Mouse (Mus musculus): ENCODE measurements at regions not wholly inside any gene's neighbourhood (a gene's known extent, or its start where the extent isn't known, plus 50 kb on each side); places are given as distances from the start of the nearest gene placed in this dataset.

GRCm38 (mm10) chr10:118596206-118596605, 155.4 kb downstream of the Ifng start:
- 0 out of 2 replicates have a peak, but pooled peaks cover 4% of the 10 kb centered on the region for H3K4me1 ChIP-seq (ENCODE audit: control insufficient read depth, insufficient read depth, low read length)
- H3K4me2 ChIP-seq (ENCODE audit: low read depth, low read length) = no peak overlapping the region
- ATAC-seq (ENCODE audit: low read depth) = no peak
- no peaks in the 10 kb centered on the region for H3K36me3 ChIP-seq (ENCODE audit: control insufficient read depth, insufficient read depth, low read length)
- H3K27ac ChIP-seq (ENCODE audit: low read depth, low read length) = no peak overlapping the region
- H3K9ac ChIP-seq (replicated peaks; ENCODE audit: low read depth, low read length) = no peak overlapping the region
- 67% methylated on average over 8 of the region's 8 CpGs for WGBS
- no peaks in the 10 kb centered on the region for H3K27me3 ChIP-seq (ENCODE audit: control insufficient read depth, insufficient read depth, low read length)
- H3K9me3 ChIP-seq (ENCODE audit: control insufficient read depth, low read length) = no peaks in the 10 kb centered on the region
- H3K4me3 ChIP-seq (ENCODE audit: low read depth, low read length) = no peak overlapping the region

DNA sequence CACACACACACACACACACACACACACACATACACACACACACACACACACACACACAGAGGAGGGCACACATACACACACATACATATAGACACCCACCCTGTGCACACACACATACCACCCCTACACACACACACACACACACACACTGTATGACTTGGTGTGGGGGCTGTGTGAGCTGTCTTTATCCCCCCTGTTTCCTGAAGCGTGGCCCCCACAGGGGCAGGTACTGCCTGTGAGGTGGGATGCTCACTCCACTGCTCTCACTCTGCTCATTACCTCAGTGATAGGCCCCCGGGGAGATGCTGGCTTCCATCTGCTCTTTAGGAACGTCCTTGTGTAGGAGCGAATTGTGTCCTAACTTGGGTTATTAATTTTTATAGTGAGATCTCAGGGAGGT, 157.7 kb downstream of the Ifng start:
- Histone ChIP-seq H3K4me2 (ENCODE audit: low read depth, low read length) (no peak overlapping the region), H3K4me1 (ENCODE audit: control insufficient read depth, insufficient read depth, low read length) (no peaks in the 10 kb centered on the region), H3K27ac (ENCODE audit: low read depth, low read length) (no peak overlapping the region), H3K27me3 (ENCODE audit: control insufficient read depth, insufficient read depth, low read length) (no peaks in the 10 kb centered on the region), H3K9me3 (ENCODE audit: control insufficient read depth, low read length) (no peaks in the 10 kb centered on the region), H3K9ac (replicated peaks; ENCODE audit: low read depth, low read length) (no peak overlapping the region), H3K4me3 (ENCODE audit: low read depth, low read length) (no peak overlapping the region), H3K36me3 (ENCODE audit: control insufficient read depth, insufficient read depth, low read length) (no peaks in the 10 kb centered on the region)
- 40% methylated on average over 4 of the region's 4 CpGs for WGBS
- peak; percentile 81; the same call in 1 of the 2 replicates for ATAC-seq (ENCODE audit: low read depth)

DNA sequence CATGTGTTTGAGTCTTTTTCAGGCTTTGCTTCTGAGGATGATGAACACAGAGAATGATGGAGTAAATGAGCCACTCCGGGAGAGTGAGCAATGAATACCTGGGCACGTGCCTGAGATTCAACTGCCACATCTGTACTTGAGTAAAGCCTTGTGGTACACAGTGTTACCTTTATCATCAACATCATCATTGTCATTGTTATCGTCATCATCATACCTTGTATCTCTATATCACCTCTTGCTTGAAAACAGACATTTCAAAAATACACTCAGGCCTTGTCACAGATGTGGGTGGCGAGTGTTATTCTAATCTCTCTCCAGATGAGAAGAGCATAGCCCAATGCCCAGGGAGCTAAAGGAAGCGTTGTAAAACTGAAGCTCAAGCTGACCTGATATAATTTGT, 158.4 kb downstream of the Ifng start:
- WGBS = 83% methylated on average over 5 of the region's 5 CpGs
- no peak overlapping the region for H3K4me2 ChIP-seq (ENCODE audit: low read depth, low read length)

GRCm38 (mm10) chr10:118599610-118600009, 158.8 kb downstream of the Ifng start:
- no peak overlapping the region for H3K27ac ChIP-seq (ENCODE audit: low read depth, low read length)
- H3K4me2 ChIP-seq (ENCODE audit: low read depth, low read length) = no peak overlapping the region
- WGBS = 92% methylated on average over 4 of the region's 4 CpGs
- no peaks in the 10 kb centered on the region for H3K27me3 ChIP-seq (ENCODE audit: control insufficient read depth, insufficient read depth, low read length)
- no peak overlapping the region for H3K4me3 ChIP-seq (ENCODE audit: low read depth, low read length)
- no peak overlapping the region for H3K9ac ChIP-seq (replicated peaks; ENCODE audit: low read depth, low read length)
- no peaks in the 10 kb centered on the region for H3K36me3 ChIP-seq (ENCODE audit: control insufficient read depth, insufficient read depth, low read length)
- no peaks in the 10 kb centered on the region for H3K9me3 ChIP-seq (ENCODE audit: control insufficient read depth, low read length)
- no peak for ATAC-seq (ENCODE audit: low read depth)
- no peaks in the 10 kb centered on the region for H3K4me1 ChIP-seq (ENCODE audit: control insufficient read depth, insufficient read depth, low read length)

More for the DNA sequence above, 158.4 kb downstream of the Ifng start:
- Histone ChIP-seq H3K27ac (ENCODE audit: low read depth, low read length) (no peak overlapping the region), H3K9ac (replicated peaks; ENCODE audit: low read depth, low read length) (no peak overlapping the region), H3K4me1 (ENCODE audit: control insufficient read depth, insufficient read depth, low read length) (no peaks in the 10 kb centered on the region), H3K36me3 (ENCODE audit: control insufficient read depth, insufficient read depth, low read length) (no peaks in the 10 kb centered on the region), H3K27me3 (ENCODE audit: control insufficient read depth, insufficient read depth, low read length) (no peaks in the 10 kb centered on the region), H3K4me3 (ENCODE audit: low read depth, low read length) (no peak overlapping the region), H3K9me3 (ENCODE audit: control insufficient read depth, low read length) (no peaks in the 10 kb centered on the region)
- no peak for ATAC-seq (ENCODE audit: low read depth)

- no peak for ATAC-seq (ENCODE audit: low read depth)
- no peaks in the 10 kb centered on the region for H3K27me3 ChIP-seq (ENCODE audit: control insufficient read depth, insufficient read depth, low read length)
- no peak overlapping the region for H3K27ac ChIP-seq (ENCODE audit: low read depth, low read length)
- H3K4me1 ChIP-seq (ENCODE audit: control insufficient read depth, insufficient read depth, low read length) = no peaks in the 10 kb centered on the region
- 75% methylated on average over 4 of the region's 4 CpGs for WGBS
- no peak overlapping the region for H3K9ac ChIP-seq (replicated peaks; ENCODE audit: low read depth, low read length)
- H3K4me3 ChIP-seq (ENCODE audit: low read depth, low read length) = no peak overlapping the region
- no peak overlapping the region for H3K4me2 ChIP-seq (ENCODE audit: low read depth, low read length)
- no peaks in the 10 kb centered on the region for H3K36me3 ChIP-seq (ENCODE audit: control insufficient read depth, insufficient read depth, low read length)
- H3K9me3 ChIP-seq (ENCODE audit: control insufficient read depth, low read length) = no peaks in the 10 kb centered on the region
These were observed 162.1 kb downstream of the Ifng start for GRCm38 (mm10) chr10:118602922-118603321.

GRCm38 (mm10) chr10:118603857-118604414, 163.1 kb downstream of the Ifng start:
- no peak for ATAC-seq (ENCODE audit: low read depth)
- H3K27me3 ChIP-seq (ENCODE audit: control insufficient read depth, insufficient read depth, low read length) = no peaks in the 10 kb centered on the region
- no peaks in the 10 kb centered on the region for H3K4me1 ChIP-seq (ENCODE audit: control insufficient read depth, insufficient read depth, low read length)
- H3K9me3 ChIP-seq (ENCODE audit: control insufficient read depth, low read length) = no peaks in the 10 kb centered on the region
- H3K27ac ChIP-seq (ENCODE audit: low read depth, low read length) = no peak overlapping the region
- 86% methylated on average over 13 of the region's 13 CpGs for WGBS
- H3K4me2 ChIP-seq (ENCODE audit: low read depth, low read length) = no peak overlapping the region
- no peaks in the 10 kb centered on the region for H3K36me3 ChIP-seq (ENCODE audit: control insufficient read depth, insufficient read depth, low read length)
- no peak overlapping the region for H3K4me3 ChIP-seq (ENCODE audit: low read depth, low read length)
- H3K9ac ChIP-seq (replicated peaks; ENCODE audit: low read depth, low read length) = no peak overlapping the region

DNA sequence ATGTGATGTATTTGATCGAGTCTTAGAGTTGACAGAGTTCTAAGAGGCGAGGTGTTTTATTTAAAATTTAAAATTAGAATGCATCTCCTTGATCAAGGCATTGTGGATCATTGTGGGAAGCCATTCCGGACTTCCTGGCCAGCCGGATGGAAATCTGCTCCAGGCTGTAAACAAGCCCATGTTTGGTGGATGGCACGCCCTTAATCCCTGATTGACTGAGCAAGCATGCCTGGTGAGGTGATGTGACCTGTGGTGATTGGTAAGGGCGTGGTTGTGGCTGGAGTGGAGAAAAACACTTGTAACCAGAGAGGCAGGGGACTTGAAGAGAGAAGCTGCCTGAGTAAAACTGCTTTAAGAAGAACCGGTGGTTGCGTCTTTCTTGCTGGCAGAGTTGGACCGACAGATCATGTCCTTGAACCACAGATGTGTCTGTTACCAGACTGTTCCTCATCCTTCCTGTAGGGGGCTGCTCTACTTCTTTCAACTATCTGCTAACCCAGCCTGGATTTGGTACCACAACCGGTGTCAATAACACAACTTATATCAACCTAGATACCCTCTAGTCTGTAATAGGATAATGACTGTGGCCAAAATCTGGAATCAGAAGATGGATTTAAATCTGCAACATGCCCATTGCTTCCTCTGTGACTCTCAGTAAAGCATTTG, 164.4 kb downstream of the Ifng start:
- no peak for ATAC-seq (ENCODE audit: low read depth)
- Histone ChIP-seq H3K9ac (replicated peaks; ENCODE audit: low read depth, low read length) (no peak overlapping the region), H3K36me3 (ENCODE audit: control insufficient read depth, insufficient read depth, low read length) (no peaks in the 10 kb centered on the region), H3K27me3 (ENCODE audit: control insufficient read depth, insufficient read depth, low read length) (no peaks in the 10 kb centered on the region), H3K4me3 (ENCODE audit: low read depth, low read length) (no peak overlapping the region), H3K9me3 (ENCODE audit: control insufficient read depth, low read length) (no peaks in the 10 kb centered on the region), H3K4me1 (ENCODE audit: control insufficient read depth, insufficient read depth, low read length) (no peaks in the 10 kb centered on the region), H3K4me2 (ENCODE audit: low read depth, low read length) (no peak overlapping the region), H3K27ac (ENCODE audit: low read depth, low read length) (no peak overlapping the region)
- 95% methylated on average over 10 of the region's 10 CpGs for WGBS

- no peaks in the 10 kb centered on the region for H3K36me3 ChIP-seq (ENCODE audit: control insufficient read depth, insufficient read depth, low read length)
- 95% methylated on average over 1 of the region's 1 CpGs for WGBS
- no peak overlapping the region for H3K4me3 ChIP-seq (ENCODE audit: low read depth, low read length)
- ATAC-seq (ENCODE audit: low read depth) = no peak
- H3K4me1 ChIP-seq (ENCODE audit: control insufficient read depth, insufficient read depth, low read length) = no peaks in the 10 kb centered on the region
- no peaks in the 10 kb centered on the region for H3K9me3 ChIP-seq (ENCODE audit: control insufficient read depth, low read length)
- no peaks in the 10 kb centered on the region for H3K27me3 ChIP-seq (ENCODE audit: control insufficient read depth, insufficient read depth, low read length)
- H3K27ac ChIP-seq (ENCODE audit: low read depth, low read length) = no peak overlapping the region
- no peak overlapping the region for H3K9ac ChIP-seq (replicated peaks; ENCODE audit: low read depth, low read length)
- no peak overlapping the region for H3K4me2 ChIP-seq (ENCODE audit: low read depth, low read length)
These were observed 166.6 kb downstream of the Ifng start for GRCm38 (mm10) chr10:118607418-118607817.

DNA sequence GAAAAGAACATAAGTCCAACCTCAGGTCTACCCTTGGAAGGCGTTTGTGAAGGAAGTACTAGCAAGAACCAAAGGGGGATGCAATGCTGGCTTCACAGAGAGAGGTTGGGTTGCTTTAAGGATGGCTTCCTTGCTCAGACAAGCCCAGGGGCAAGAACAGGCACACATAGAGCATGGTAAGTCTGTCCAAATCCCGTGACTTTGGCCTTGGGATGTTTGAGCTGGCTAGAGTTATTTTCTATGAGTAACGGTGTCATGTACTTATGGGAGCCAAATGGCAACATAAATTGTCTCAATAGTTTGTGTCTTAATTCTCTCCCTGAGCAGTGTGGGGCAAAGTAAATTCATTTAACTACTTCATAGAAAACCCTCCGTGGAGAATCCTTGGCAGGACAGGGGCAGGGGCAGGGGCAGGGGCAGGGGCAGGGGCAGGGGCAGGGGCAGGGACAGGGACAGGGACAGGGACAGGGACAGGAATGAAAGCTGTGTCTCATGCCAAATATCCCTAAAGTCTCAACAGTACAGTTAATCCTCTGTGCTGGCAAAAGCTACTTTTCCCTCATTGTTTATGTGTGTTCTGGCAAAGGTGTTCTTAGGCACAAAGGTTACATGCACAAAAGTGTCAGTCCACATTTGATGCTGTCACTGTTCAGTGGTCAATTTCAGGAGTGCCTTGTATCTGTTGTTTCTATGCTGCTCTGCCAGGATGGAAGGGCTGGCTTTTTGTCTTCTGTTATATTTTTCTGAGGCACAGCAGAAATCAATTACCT, 167.7 kb downstream of the Ifng start:
- no peak overlapping the region for H3K9ac ChIP-seq (replicated peaks; ENCODE audit: low read depth, low read length)
- WGBS = 61% methylated on average over 4 of the region's 4 CpGs
- H3K4me3 ChIP-seq (ENCODE audit: low read depth, low read length) = no peak overlapping the region
- H3K4me2 ChIP-seq (ENCODE audit: low read depth, low read length) = no peak overlapping the region
- no peak for ATAC-seq (ENCODE audit: low read depth)
- no peaks in the 10 kb centered on the region for H3K9me3 ChIP-seq (ENCODE audit: control insufficient read depth, low read length)
- H3K27ac ChIP-seq (ENCODE audit: low read depth, low read length) = no peak overlapping the region
- no peaks in the 10 kb centered on the region for H3K4me1 ChIP-seq (ENCODE audit: control insufficient read depth, insufficient read depth, low read length)
- no peaks in the 10 kb centered on the region for H3K36me3 ChIP-seq (ENCODE audit: control insufficient read depth, insufficient read depth, low read length)
- no peaks in the 10 kb centered on the region for H3K27me3 ChIP-seq (ENCODE audit: control insufficient read depth, insufficient read depth, low read length)

Data from neural tube, embryonic 14.5 days (tissue).